Mouse (Mus musculus) frontal cortex, adult (tissue): ENCODE measurements around the gene Wnt1.
"Not testable (repeated sequence)": the region's sequence is repeated elsewhere in the genome, so short reads cannot be mapped to it uniquely, and the experiment has no call there.

Source experiments
- ATAC-seq: cut with Nextera tagmentation; 2 replicates; pipeline ENCODE4 v1.9.2; 2017; ENCODE audit warnings: mild to moderate bottlenecking, moderate library complexity, mixed read lengths; ENCODE audit not compliant: low TSS enrichment

Wnt1 gene

DNA sequence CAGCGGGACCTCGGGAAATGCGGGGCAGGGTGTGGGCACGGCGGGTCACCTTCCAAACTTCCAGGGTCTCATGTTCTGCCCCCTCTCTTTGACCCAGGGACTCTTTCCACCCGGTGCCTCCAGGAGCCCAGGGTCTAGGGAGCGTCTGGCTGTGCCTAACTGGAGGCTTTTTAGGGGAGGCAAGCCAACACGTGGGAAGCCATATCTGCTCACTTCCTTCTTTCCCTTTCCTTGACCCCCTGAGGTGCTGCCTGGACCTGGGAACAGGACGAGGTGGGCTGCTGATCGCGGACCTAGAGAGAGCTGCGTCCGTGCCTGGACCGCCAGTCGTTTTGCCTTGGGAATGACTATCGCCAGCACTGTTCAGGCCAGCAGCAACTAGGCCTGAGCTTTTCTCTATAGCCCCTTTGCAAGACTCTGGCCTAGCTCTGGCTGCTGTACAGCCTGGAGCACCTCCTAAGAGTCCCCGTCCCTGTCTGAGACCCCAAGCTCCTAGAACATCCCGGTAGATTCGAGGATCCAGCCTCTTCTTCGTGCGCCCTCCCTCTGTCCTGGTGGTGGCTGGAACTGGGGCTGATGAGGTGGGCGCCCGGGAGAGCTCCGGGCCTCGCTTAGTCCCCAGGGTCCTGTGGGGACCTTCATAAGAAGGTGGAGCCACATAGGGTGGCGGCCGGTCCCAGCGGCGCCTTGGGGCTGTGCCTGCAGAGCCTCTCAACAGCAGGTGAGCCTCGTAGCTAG is 16.6 kb downstream of the Wnt1 start:
- ATAC-seq = no peak

DNA sequence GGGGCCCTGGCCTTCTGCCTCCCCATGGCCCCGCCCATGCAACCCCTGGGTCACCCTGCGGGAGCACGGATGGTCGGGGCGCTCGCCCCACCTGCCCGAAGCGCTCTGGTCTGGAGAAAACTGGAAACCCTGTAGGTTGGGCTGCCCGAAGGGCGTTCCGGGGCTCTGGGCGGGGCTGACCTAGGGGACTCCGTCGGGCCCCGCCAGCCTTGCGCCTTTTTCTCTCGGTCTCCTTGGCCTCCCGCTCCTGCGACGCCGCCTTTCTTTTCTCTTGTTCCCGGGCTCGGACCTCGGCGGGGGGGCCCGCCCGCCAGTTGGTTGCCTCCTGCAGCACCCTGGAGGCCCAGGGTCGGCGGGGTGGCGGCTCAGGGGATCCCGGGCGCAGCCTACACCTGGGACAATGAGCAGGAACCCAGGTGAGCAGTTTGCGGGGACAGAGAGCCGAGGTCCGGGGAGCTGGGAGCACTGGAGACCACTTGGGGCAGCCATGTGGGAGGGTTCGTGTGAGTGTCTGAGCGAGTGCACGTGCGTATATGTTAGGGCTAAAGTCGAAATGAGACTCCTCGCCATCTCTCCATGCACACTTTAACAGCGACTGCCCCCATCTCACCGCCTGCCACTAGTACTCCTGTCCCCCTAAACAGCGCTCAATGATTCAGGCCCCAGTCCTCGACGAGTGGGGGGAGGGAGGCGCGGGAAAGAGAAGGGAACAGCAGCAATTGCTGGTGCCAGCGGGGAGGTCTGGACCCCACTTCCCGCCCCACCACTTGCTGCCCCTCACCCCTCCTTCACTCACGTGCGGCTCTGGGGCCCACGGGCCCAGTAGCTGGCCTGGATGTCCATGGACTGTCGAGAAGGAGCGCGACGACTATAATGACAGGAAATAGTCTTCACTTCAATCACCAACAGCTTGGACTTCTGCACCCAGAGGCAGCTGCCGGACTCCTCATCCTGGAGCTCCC is 17.4 kb downstream of the Wnt1 start:
- no peak for ATAC-seq

DNA sequence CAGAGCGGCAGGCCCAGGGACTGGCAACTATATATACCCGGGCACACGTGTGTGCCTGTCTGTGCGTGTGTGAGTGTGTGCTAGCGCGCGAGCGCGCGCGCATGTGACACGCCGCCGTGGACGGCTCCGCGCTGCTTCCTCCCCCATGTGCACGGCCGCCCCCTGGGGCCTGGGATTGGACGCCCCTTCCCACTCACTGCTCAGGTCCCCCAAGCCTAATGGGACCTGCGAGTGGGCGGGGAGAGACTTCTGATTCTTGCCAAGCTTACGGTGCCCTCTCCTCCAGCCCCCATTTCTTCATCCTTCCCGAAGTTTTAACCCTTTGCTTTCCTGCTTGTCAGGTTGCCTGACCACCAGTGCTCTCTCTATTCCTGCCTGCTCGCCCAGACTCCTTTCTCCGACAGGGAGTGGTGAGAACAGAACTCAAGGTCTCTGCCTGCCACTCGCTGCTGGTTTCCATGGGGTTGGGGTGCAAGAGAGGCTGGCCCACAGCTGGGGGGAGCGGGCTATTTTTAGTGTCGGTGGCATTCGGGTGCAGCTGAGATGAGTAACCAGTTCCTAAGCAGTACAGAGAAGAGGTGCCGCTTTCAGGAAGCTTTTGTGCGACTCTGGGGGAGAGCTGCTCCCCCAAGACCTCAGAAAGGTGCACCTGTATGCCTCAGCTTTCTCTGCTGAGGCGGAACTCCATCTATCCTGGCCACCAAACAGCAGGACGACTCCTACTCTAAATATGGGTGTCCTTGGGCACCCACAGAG is 18.4 kb downstream of the Wnt1 start:
- peak; percentile 10 for ATAC-seq

DNA sequence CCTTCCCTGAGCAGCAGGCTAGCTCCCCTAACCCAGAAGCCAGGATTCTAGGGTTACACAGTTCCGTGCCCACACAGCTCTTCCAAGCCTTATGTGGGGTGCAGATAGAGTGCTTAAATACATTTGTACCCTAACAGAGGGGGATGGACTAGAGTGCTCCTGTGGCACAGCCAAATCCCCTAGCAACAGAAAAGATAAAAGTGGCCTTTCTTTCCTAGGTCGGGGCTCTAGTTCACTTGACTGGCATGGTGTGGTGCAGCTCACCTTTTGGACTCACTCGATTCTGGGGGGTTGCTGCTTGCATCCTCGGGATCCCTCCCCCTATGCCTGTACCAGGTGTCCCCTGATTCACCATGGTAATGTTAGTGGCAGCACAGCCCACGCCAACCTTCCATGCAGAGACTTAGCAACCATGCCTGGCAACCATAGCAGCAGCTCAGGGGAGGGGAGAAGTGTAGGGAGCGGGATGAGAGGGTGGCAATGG is 19.0 kb downstream of the Wnt1 start:
- ATAC-seq = peak; percentile 64

DNA sequence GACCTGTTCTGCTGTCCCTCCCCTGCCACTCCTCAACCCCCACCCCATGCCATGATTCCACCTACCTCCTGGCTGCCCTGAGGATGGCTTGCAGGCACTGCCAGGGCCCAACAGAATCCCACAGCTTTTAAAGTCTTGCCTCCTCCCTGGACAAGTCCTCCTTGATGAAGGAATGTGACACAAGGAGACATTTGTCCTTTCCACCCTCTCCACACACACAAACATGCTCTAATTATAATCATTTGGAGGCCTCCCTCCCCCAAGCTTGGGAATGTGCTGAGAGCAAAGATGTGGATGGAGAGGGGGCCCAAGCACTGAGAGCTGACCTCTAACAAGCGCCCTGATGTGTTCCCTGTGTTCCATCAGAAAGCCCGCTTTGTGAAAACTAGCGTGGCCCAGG is 19.7 kb downstream of the Wnt1 start, which contains the start of gene Ddn:
Gene Ddn (minus strand): TSS at position 101 of the 400 bp plus-strand sequence.
- ATAC-seq = no peak

DNA sequence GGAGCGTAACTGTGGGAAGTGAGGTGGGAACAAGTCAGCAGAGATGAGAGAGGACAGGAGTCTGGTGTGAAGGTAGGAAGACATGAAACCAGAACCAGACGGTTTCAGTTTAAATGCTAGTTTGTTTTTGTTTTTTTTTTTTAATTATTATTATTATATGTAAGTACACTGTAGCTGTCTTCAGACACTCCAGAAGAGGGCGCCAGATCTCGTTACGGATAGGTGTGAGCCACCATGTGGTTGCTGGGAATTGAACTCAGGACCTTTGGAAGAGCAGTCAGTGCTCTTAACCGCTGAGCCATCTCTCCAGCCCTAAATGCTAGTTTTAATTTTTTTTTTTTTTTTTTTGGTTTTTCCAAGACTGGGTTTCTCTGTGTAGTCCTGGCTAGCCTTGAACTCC is 20.6 kb downstream of the Wnt1 start:
- not testable (repeated sequence) for ATAC-seq

DNA sequence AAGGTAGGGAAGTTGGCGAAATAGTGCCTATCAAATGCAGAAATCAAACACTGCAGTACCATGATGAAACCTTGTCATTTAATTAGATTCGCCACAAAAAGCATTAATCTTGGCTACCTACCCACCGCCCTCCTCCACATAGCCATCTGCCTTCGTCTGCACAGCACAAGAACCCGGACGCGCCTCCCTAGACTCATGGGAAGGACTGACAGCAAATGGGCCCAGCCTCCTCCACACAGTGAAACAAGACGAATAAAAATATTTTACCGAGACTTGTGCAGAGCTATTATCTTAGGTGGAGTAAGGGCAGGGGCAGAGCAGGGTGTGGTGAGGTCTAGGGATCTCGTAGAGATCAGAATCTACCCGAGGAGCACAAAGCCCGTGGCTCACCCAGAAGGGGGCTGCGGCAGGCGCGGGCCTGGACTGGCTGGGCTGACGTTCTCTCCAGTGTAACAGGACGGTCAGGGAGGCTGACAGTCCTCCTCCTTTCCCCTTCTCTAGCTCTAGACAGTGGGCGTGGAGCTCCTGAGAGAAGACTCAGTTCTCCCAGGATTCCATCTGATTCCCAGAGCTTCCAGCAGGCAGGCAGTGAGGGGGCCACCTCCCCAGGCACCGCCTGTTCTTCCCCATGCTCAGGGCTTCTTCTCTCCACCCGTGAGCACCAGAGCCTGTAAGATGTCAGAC is 23.2 kb downstream of the Wnt1 start:
- peak; percentile 69 for ATAC-seq

DNA sequence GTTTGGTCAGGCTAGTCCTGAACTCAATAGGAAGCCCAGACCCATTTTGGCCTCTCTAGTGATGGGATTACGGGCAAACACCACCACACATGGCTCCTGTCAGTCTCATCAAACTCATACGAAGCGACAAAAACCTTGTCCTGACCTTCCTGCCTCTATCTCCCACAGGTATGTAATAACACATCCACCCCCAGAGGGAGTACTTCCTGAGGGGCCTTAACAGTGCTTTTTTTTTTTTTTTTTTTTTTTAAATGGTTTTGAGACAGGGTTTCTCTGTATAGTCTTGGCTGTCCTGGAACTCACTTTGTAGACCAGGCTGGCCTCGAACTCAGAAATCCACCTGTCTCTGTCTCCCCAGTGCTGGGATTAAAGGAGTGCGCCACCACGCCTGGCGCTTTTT is 28.5 kb downstream of the Wnt1 start:
- no peak for ATAC-seq

DNA sequence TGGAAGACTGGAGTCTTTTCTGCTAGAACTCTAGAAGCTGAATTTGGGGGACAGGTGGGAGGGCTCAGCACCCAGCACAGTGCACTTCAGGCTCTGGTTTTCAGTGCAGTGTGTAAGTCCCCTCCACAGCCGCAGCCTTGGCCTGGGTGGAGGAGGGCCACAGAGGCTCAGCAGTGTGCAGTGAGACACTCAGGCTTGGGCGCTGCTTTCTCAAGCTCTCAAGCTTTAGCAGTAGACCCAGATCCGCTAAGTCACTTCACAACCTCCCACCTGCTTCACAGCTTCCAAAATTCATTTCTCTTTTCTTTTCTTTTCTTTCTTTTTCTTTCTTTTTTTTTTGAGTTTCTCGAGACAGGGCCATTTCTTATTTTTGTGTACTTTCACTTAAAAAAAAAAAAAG is 31.3 kb downstream of the Wnt1 start:
- peak; percentile 79; the same call in 1 of the 2 replicates for ATAC-seq

DNA sequence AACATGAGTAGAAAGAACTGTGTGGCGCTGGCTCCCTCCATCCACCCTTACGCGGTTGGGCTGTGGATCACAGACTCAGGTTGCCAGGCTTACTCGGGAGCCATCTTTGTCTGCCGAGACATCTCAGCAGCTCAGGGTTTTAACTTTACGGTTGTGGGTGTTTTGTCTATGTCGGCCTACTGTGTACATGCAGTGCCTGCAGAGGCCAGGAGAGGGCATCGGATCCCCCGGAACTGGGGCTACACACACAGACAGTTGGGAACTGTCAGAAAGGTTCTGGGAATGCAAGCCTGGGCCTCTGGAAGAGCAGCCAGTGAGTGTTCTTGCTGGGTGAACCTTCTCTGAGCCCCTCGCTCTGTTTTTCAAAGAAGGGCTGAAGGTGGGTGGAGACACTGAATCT is 31.7 kb downstream of the Wnt1 start:
- ATAC-seq = peak; percentile 61; the same call in 1 of the 2 replicates

DNA sequence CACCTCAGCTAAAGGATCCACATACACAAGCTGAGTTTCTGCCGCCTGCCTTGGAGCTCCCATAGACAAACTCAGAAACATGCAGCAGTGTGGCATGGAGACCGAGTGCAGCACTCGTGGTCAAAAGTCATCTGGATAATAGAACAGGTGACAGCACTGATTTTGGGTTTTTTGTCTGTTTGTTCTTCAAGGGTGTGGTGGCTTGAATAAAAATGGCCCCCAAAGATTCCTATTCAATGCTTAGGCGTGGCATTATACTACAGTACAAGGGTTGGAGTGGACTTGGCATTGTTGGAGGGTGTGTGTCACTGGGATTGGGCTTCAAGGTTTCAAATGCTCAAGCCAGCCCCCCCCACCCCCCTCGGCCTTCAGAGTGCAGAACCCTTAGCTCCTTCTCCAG is 32.5 kb downstream of the Wnt1 start:
- no peak for ATAC-seq

DNA sequence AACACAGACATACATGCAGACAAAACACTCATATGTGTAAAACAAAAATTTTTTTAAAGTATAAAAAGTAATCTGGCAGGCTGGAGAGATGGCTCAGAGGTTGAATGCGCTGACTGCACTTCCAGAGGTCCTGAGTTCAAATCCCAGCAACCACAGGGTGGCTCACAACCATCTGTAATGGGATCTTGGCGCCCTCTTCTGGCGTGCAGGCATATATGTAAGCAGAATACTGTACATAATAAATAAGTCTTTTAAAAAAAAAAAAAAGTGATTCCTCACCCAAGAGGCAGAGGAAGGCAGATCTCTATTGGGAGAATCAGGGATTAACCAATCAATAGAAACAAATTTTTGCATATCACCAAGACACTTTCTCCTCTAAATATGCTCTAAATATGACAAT is 33.8 kb downstream of the Wnt1 start:
- no peak for ATAC-seq

DNA sequence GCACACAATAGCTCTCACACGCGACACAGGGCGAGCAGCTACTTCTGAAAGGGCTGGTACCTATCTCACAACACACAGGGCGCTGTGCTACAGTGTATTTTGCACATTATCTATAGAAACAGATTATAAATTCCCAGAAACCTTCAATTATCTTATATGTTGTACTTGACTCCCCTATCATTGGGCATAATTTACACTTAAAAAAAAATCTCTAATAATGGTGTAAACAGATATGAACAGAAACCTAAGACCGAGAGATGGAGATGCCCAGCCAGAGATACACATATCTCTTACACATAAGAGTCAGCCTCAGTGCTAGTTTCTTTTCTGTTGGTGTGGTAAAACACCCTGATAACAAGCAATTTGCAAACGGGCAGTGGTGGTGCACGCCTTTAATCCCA is 38.0 kb downstream of the Wnt1 start:
- ATAC-seq = no peak

DNA sequence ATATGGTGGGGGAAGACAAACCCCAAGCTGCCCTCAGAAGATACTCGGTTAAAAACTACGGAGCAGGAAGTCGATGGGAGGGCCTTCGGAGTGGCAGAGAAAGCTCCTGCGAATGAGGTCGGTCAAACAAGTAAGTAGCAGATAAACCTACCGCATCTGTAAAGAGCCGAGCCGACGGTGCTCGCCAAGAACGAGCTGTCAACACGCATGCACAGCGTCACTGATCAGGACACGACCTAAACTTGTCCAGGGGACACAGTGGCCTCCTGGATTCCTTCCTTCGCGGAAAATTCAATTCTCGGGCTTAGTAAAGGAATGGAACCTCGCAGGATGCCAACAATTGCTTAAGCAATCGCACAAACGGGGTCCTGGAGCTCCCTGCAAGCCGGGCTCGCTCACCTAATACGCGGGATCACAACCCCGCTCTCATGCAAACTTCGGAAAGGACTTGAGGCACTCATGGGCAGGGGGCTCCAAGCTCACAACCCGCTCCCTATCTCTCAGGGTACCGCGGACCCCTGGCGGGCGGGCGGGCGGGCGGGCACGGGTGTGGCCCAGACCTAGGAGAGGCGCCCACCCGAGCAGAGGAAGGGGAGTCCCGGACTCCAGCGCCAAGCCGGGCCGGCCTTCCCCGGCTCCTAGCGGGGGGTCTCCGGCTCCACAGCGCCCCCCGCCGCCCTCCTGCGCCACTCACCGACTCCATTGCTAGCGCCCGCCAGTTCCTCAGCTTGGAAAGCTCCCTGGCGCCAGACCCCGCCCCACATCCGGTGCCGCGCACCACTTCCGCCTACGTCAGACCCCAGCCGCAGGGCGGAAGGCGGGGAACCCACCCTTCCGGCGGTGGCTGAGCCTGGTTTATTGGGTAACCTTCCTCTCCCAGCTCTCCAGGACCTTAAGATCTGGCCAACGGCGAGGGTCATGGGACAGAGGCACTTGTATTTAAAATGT is 41.4 kb downstream of the Wnt1 start, which contains the start of gene Prkag1:
Gene Prkag1 (minus strand): TSS at position 786 of the 948 bp plus-strand sequence.
- peak; percentile 92 for ATAC-seq

DNA sequence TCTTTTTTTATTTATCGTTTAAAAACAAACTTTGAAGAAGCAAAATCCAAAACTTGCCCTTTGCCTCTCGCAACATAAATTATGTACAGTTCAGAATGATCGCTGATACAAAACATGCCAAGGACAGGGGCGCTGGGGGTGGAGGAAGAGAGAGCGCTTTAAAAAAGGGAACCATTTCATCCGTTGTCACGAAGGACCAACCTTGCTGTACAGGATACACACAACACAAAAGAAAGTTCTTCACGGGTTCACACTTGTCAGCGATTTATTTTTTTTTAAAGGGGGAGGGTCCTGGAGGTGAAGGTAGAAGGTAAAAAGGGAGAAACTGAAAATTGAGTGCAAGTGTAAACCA is 42.0 kb downstream of the Wnt1 start:
- ATAC-seq = peak; percentile 8; the same call in 1 of the 2 replicates

DNA sequence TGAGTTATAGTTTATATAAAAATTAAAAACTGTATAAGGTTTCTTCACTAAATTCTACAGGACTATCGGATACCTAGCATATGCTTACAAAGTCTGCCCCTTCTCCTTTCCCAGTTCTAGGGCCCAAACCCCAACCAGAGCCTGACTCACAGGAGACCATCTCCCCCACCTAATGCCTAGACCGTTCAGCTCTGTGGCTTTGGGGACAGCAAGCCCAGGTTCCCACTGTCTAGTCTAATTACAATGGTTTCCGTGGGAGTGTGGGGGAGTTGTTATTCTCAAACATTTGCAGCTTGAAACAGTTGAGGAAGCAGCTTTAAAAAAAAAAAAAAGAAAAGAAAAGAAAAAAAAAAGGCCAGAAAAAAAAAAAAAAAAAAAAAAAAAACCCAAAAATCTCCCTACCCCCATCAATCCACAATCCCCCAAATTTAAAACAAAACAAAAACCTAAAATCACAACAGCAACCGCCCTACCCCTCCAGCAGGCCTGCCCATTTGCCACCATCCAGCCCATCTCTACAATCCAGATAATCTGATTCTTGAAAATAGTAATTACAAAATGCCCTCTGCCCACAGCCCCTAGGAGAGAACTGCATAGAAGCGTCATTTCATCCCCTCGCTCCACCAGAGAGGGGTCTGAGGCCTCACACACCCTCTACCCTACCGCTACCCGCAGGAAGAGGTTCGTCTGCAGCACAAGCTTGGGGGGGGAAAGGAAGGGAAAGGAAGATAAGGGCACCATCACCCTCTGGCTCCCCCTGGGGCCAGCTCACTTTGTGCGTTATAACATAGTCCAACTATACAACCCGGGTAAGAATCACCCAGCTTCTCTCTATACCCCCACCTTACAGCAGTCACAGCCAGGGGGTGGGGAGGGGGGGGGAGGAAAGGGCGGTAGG is 42.8 kb downstream of the Wnt1 start:
- no peak for ATAC-seq

DNA sequence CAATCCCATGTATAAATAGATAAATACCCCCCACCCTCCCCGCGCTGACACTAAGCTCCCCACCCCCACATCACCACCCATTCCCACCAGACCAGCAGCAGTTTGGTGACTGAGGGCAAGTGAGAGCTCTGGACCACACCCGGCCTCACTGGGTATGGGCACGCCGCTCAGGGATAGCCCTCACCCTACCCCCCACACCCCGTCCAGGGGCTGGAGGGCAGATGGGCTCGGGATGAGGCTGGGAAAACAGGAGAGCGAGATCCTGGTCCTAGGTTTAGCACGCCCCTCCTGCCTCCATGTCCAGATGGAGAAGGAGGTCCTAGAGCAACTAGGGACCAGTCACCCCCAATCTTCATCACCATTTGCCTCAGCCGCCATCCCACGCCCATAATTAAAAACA is 43.6 kb downstream of the Wnt1 start:
- no peak for ATAC-seq

DNA sequence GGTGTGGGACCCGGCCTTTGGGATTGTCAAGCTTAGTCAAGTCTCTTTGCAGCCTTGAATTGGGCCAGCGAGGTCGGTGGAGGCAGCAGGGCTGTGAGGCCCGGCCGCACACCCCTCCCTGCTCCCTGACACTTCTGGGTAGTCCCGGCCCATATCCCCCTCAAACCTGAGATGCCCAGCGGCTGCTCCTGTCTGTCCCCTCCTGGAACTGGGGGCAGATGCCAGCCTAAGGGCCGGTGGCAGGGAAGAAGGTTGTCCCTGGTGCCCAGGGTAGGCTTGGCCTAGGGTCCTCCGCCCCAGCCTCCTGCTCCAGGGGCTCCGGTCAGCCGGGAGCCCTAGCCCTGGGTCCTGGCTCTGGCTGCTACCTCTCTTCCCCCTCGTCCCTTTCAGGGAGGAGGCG is 44.4 kb downstream of the Wnt1 start:
- ATAC-seq = no peak

DNA sequence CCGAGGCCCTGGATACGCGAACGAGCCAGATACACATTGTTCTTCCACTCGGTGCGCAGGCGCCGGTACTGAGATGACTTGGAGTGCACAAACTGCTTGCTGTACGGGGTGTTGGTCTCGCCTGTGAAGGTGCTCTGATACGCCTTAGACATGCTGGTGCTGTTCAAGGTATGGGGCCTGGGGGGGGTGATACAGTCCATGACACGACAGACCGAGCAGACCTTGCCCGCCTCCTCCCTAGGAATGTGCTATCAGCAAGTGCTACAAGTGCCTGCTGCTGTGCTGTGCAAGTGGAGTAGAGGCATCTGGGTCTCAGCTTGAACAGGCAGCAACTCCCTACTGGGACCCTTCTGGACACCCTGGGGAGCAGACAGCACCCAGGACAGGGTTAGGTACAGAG is 45.6 kb downstream of the Wnt1 start:
- no peak for ATAC-seq
